Mouse (Mus musculus) adrenal gland, postnatal 25 days (tissue): ENCODE measurements at regions not wholly inside any gene's neighbourhood (a gene's known extent, or its start where the extent isn't known, plus 50 kb on each side); places are given as distances from the start of the nearest gene placed in this dataset.

Experiments
- microRNA-seq, 2 experiments: library from miRNA; unstranded; fragments of <30 nt; microRNA quantifications; one replicate each; pipeline ENCODE4 v1.2.0; 2021

Small RNA genes lying in the stretch of these regions (microRNA-seq; reads per million reads assigned to microRNA genes)
- 0 reads per million in 2 experiments for gene Gm44358
